Mouse (Mus musculus) forebrain, embryonic 13.5 days (tissue): ENCODE results near the gene Mia2. TPM values are rescaled to one million over a fixed set of nuclear protein-coding genes. Genes with fewer than 3 reads are reported as not detected.

Experiments used
- ATAC-seq: fragments of 200-750 bp; cut with Nextera tagmentation; 2 replicates; pipeline ENCODE4 v1.8.0; 2017
- H3K27ac ChIP-seq: fragments of 300-500 bp; sonication (generic); 2 replicates; pipeline ENCODE4 v1.5.1; 2015; ENCODE audit warnings: inconsistent platforms, mild to moderate bottlenecking, moderate library complexity
- H3K27me3 ChIP-seq: fragments of 300-500 bp; sonication (generic); 2 replicates; pipeline ENCODE4 v1.6.1; 2015; ENCODE audit warnings: mild to moderate bottlenecking, inconsistent platforms
- H3K36me3 ChIP-seq: fragments of 300-500 bp; sonication (generic); 2 replicates; pipeline ENCODE4 v1.6.1; 2015; ENCODE audit warnings: mild to moderate bottlenecking, inconsistent platforms; ENCODE audit not compliant: poor library complexity, severe bottlenecking
- H3K4me1 ChIP-seq: fragments of 300-500 bp; sonication (generic); 2 replicates; pipeline ENCODE4 v1.6.1; 2015; ENCODE audit warnings: inconsistent platforms
- H3K4me2 ChIP-seq: fragments of 300-500 bp; sonication (generic); 2 replicates; pipeline ENCODE4 v1.6.1; 2015; ENCODE audit warnings: inconsistent platforms, mild to moderate bottlenecking, moderate library complexity
- H3K4me3 ChIP-seq: fragments of 300-500 bp; sonication (generic); 2 replicates; pipeline ENCODE4 v1.5.1; 2015; ENCODE audit warnings: mild to moderate bottlenecking, inconsistent platforms
- H3K9ac ChIP-seq: fragments of 300-500 bp; sonication (generic); 2 replicates; pipeline ENCODE4 v1.6.1; 2015; ENCODE audit warnings: mild to moderate bottlenecking, inconsistent platforms
- H3K9me3 ChIP-seq: fragments of 300-500 bp; sonication (generic); replicated peaks from 2 replicates; pipeline ENCODE4 v1.6.1; 2016; ENCODE audit warnings: inconsistent platforms
- WGBS: fragments of 180-500 bp; shearing (Covaris S2); methylation state at CpG from one replicate; pipeline ENCODE4 v1.1.7; 2015; 5-methylcytosine and 5-hydroxymethylcytosine counted together
- polyA plus RNA-seq: library from polyadenylated mRNA; unstranded; fragments of >200 nt; fragmentation: Nextera tagmentation; extraction: Ambion mirVana; gene quantifications from 2 replicates; pipeline ENCODE4 v1.2.1, GENCODE M21; 2015

The Mia2 gene
- polyA plus RNA-seq, 1 experiment from 2014 or later, result 43.7 TPM

DNA sequence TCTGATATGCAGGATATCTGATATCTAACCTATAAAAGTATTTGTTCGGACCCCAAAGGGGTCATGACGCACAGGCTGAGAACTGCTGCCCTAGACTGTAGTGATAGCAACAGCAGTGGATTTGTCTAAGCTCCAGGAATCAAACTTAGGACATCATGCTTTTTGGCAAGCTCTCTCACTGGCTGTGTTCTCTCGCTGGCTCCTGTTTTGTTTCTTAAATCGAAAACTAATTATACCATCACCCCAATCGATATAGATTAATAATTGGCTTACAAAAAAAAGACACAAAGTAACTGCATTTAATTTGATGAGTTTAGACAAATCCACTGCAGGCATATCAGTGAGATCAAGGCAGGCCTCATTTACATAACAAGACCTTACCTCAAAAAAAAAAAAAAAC lies 10.9 kb downstream of the Mia2 start:
- 81% methylated on average over 5 of the region's 5 CpGs for WGBS
- no peak for ATAC-seq
- Histone ChIP-seq H3K4me1 (no peaks in the 10 kb centered on the region), H3K27ac (no peak overlapping the region), H3K4me3 (no peak overlapping the region), H3K4me2 (no peak overlapping the region), H3K9me3 (no peaks in the 10 kb centered on the region), H3K9ac (no peak overlapping the region), H3K27me3 (no peaks in the 10 kb centered on the region), H3K36me3 (no peaks in the 10 kb centered on the region)

DNA sequence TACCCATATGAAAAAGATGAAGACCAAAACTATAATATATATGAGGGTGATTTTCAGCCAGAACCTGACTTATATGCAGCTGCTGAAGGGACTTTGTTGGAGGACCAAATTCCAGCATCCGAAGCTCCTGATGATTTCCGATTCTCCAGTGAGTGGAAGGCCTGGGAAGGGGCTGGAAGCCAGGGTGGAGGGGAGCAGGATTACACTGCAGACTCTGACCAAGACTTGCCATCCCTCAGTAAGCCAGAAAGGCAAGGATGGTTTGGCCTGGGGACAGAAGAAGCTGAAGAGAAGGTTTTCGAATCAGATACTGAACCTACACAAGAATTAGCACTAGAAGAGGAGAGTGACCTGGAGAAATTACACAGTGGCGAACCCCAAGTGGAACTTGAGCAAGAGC lies 12.3 kb downstream of the Mia2 start:
- H3K27me3 ChIP-seq, result no peaks in the 10 kb centered on the region
- no peak for ATAC-seq

DNA sequence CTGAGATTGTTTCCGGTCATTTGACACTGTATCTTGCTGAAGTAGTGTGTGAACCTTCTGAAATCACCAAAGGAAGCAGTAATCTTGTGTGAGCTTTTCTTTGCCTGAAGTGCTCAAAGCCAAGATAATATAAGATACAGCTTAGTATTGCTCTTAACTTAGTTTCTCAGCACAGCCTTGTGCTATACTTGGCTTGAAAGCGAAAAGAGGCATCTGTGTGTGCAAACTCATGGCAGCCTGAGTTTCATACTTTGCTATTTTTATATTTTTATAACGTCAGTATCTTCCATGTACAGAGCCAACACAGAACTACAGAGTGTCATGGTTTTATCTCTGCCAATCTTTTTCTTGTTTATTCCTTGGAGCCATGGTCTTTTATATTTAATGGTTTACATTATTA lies 21.6 kb downstream of the Mia2 start:
- Histone ChIP-seq H3K27ac (no peak overlapping the region), H3K9ac (no peak overlapping the region), H3K4me3 (no peak overlapping the region), H3K4me1 (no peaks in the 10 kb centered on the region), H3K9me3 (no peaks in the 10 kb centered on the region), H3K27me3 (no peaks in the 10 kb centered on the region), H3K36me3 (no peaks in the 10 kb centered on the region), H3K4me2 (no peak overlapping the region)
- ATAC-seq, result peak; percentile 57; the same call in 1 of the 2 replicates
- WGBS, result 88% methylated on average over 3 of the region's 3 CpGs

More for the DNA sequence above, 12.3 kb downstream of the Mia2 start:
- Histone ChIP-seq H3K9ac (no peak overlapping the region), H3K4me1 (no peaks in the 10 kb centered on the region), H3K4me3 (no peak overlapping the region), H3K36me3 (no peaks in the 10 kb centered on the region), H3K4me2 (no peak overlapping the region), H3K27ac (no peak overlapping the region), H3K9me3 (no peaks in the 10 kb centered on the region)
- 92% methylated on average over 4 of the region's 4 CpGs for WGBS

DNA sequence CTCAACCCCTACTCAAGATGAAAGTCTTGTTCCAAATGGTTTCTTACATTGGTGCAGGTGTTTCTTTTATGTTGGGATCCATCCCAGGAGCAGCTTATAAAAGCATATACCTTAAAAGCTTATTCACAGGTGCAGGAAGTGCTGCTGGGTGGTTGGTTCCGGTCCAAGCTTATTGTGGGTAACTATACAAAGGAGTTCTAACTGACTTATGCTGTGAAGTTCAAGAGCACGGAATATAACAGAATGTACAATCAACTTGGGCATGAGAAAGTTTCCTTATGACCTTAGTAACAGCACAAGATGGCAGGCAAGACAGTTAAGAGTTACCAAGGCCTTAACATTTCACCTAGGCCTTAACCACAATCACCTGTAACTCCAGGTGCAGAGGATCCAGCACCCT lies 29.8 kb downstream of the Mia2 start:
- Histone ChIP-seq H3K27me3 (no peaks in the 10 kb centered on the region), H3K36me3 (no peaks in the 10 kb centered on the region), H3K4me2 (no peak overlapping the region), H3K4me3 (no peak overlapping the region), H3K4me1 (peaks cover 11% of the 10 kb centered on the region), H3K9me3 (no peaks in the 10 kb centered on the region), H3K9ac (no peak overlapping the region), H3K27ac (no peak overlapping the region)
- WGBS, result 85% methylated on average over 2 of the region's 2 CpGs
- no peak for ATAC-seq

DNA sequence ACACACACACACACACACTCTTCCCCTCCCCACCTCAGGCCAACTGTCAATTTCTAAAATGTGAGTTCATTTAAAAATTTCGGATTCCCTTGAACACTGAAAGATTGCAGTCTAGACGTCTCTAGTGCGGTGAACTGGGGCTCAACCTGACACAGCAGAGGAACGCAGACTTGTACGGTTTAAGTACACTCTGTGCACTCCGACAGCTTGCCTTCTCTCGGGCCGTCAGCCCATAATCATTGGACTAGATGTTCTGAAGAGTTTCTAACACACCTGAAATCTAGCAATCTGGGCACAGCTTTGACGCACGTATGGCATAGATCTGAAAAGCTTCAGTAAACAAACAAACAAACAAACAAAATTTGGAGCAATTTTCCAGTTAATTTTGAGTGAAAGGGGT lies 32.9 kb downstream of the Mia2 start:
- WGBS, result 84% methylated on average over 10 of the region's 10 CpGs
- ATAC-seq, result no peak
- no peaks in the 10 kb centered on the region for H3K36me3 ChIP-seq
- H3K4me2 ChIP-seq, result no peak overlapping the region
- no peak overlapping the region for H3K27ac ChIP-seq
- H3K9ac ChIP-seq, result no peak overlapping the region
- peaks cover 25% of the 10 kb centered on the region for H3K4me1 ChIP-seq
- no peak overlapping the region for H3K4me3 ChIP-seq
- H3K27me3 ChIP-seq, result no peaks in the 10 kb centered on the region
- H3K9me3 ChIP-seq, result no peaks in the 10 kb centered on the region

DNA sequence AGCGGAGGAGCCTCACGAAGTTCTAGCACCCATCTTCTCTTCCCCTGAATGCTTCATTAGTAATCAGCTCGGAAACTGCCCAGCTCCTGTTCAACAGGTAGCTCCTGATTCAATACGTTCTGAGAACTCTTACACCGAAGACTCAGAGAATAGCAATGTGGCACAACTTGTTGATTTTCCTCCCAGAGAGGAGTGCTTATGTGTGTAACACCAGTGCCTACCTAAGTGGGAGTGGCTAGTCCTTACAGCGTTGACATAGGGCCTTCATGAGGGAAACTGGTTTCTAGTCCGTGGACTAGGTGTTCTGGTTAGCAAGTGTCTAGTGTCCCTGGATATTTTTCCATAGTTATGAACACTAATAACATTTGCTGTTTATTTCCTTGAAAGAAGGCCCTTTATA lies 33.4 kb downstream of the Mia2 start:
- 45% methylated on average over 7 of the region's 7 CpGs for WGBS
- H3K9ac ChIP-seq, result no peak overlapping the region
- H3K36me3 ChIP-seq, result no peaks in the 10 kb centered on the region
- no peak overlapping the region for H3K27ac ChIP-seq
- H3K4me1 ChIP-seq, result peaks cover 25% of the 10 kb centered on the region
- H3K27me3 ChIP-seq, result no peaks in the 10 kb centered on the region
- H3K9me3 ChIP-seq, result no peaks in the 10 kb centered on the region
- peak overlapping the region; percentile 66 for H3K4me2 ChIP-seq
- no peak overlapping the region for H3K4me3 ChIP-seq
- no peak for ATAC-seq

DNA sequence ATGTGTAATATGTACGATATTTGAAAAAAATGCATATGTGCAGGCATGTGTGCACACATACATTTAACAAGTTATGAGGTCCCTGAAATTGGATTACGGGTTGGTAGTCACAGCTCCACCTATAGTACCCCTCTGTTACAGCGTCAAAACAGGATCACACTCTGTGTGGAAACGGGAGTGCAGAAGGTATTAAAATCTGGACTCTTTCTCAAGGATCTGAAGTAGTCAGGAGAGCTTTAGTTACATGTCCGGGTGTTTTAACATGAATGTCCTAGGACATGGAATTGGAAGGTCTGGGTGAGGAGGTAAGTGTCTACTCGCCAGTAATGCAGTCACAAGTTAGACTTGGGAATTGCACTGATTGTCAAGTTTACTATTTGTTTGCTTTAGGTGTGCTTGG lies 34.0 kb downstream of the Mia2 start:
- peak overlapping the region; percentile 18; the same call in 1 of the 2 replicates for H3K9ac ChIP-seq
- H3K4me1 ChIP-seq, result peaks cover 25% of the 10 kb centered on the region
- H3K27me3 ChIP-seq, result no peaks in the 10 kb centered on the region
- H3K27ac ChIP-seq, result no peak overlapping the region; the same call in 1 of the 2 replicates
- H3K4me2 ChIP-seq, result peak overlapping the region; percentile 66
- H3K9me3 ChIP-seq, result no peaks in the 10 kb centered on the region
- WGBS, result 9% methylated on average over 6 of the region's 6 CpGs
- no peaks in the 10 kb centered on the region for H3K36me3 ChIP-seq
- H3K4me3 ChIP-seq, result peak overlapping the region; percentile 80
- 0 out of 2 replicates have a peak, but pooled peaks have one; percentile 22 for ATAC-seq

DNA sequence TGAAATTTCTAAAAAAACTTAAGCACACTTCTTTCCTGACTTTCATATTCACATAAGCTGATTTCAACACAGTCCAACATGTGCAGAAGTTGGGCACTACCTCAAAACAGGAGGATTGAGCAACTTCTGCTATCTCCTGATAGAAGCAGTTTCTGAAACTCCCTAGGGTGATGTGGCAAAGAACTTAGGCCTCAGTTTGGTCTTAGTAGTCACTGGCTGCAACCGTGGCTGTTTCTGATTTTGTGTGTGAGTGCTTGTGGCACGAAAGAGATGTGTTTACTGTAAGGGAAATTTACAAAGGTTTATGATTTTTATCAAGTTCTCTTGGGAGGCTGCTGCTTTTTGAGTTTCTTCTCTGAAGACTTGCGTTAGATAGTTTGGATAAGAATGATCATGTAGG lies 34.6 kb downstream of the Mia2 start:
- H3K4me1 ChIP-seq, result peaks cover 25% of the 10 kb centered on the region
- H3K4me2 ChIP-seq, result peak overlapping the region; percentile 66
- H3K9me3 ChIP-seq, result no peaks in the 10 kb centered on the region
- peak overlapping the region; percentile 80 for H3K4me3 ChIP-seq
- WGBS, result 9% methylated on average over 3 of the region's 3 CpGs
- peak overlapping the region; percentile 91 for H3K27ac ChIP-seq
- no peak for ATAC-seq
- no peaks in the 10 kb centered on the region for H3K27me3 ChIP-seq
- H3K36me3 ChIP-seq, result no peaks in the 10 kb centered on the region
- H3K9ac ChIP-seq, result peak overlapping the region; percentile 93

DNA sequence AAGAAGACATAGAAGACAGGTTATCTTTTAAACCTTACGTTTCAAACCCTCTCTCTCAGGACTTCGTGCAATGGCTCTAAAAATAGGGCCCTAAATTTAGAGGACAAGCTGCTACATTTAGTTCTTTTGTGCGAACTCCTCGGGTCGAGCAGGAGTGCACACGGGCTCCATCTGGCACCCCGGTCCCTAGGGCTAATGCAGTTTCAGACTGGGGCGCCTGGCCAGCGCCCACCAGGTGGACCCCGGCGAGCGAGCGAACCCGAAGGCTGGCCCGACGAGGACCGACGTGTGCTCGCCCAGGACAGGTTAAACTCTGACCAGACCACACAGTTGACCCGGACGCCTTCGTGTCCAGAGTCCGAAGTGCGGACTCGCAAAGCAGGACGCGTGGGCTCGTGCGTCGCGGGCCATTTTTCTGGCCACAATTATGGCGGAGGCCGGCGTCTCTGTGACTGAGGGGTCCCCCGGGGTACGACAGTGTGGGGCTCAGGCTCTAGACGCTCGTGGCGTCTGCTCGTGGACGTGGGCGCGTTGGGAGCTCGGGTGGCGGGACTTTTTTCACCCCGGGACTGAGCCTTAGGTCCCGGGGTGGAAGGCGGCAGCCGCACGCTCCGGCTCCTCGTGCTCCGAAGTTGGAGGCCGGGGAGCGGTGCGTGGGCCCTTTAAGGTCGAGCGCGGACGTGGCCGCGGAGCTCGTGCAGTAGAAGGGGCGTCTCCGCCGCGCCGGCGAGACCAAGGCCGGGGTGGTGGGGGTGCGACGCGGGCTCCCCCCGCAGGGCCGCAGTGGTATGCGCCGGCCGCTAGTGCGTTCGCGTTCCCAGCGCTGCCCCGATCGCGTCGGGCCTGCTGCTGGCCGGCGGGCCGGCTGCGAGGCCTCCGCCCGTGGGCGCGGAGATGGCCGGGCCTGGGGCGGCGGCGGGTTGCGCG lies 35.3 kb downstream of the Mia2 start:
- peak overlapping the region; percentile 80 for H3K4me3 ChIP-seq
- WGBS, result under 1% methylated on average over 91 of the region's 100 CpGs
- no peaks in the 10 kb centered on the region for H3K36me3 ChIP-seq
- H3K4me2 ChIP-seq, result peak overlapping the region; percentile 66
- no peaks in the 10 kb centered on the region for H3K9me3 ChIP-seq
- peak overlapping the region; percentile 93 for H3K9ac ChIP-seq
- peaks cover 25% of the 10 kb centered on the region for H3K4me1 ChIP-seq
- no peaks in the 10 kb centered on the region for H3K27me3 ChIP-seq
- peak; percentile 98 for ATAC-seq
- peak overlapping the region; percentile 91 for H3K27ac ChIP-seq

DNA sequence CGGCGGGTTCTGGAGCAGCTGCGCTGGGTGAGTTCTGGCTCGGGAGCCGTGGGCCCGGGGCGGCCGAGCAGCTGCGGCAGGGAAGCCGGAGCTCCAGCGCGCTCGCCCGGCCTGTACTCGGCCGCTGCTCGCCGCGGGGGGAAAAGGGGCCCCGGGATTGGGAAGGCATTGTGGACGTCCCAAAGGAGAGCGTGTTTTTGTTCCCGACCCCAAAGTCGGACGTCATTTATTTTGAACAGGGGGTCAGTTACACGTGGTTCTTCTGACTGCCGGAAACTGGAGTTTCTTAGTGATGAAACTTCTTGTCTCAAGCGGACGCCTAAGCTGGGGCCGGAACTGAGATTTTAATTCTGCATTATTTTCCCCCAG lies 36.0 kb downstream of the Mia2 start:
- peak overlapping the region; percentile 93 for H3K9ac ChIP-seq
- H3K36me3 ChIP-seq, result no peaks in the 10 kb centered on the region
- peak overlapping the region; percentile 66 for H3K4me2 ChIP-seq
- peaks cover 25% of the 10 kb centered on the region for H3K4me1 ChIP-seq
- H3K9me3 ChIP-seq, result no peaks in the 10 kb centered on the region
- peak; percentile 78 for ATAC-seq
- no peaks in the 10 kb centered on the region for H3K27me3 ChIP-seq
- WGBS, result under 1% methylated on average over 30 of the region's 30 CpGs
- H3K4me3 ChIP-seq, result peak overlapping the region; percentile 80
- H3K27ac ChIP-seq, result peak overlapping the region; percentile 91

DNA sequence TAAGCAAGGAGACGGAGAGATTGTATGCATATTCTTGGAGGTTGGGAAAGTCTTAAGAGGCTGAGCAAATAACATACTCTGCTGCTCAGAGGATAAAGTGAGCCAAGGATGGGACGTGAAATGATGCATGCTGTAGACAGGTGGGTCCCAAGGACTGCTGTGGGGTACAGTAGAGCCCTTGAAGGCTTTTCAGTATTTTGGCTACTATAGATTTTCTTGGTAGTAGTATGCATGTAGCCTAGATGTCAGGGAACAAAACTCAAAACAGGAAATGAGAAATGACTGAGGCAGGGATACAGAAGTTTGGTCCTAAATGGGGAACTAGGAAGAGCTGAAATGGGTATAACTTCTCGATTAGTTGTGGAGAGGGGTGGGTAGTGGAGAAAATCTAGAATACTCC lies 36.9 kb downstream of the Mia2 start:
- peak overlapping the region; percentile 80 for H3K4me3 ChIP-seq
- no peak for ATAC-seq
- H3K9ac ChIP-seq, result peak overlapping the region; percentile 93
- 47% methylated on average over 3 of the region's 3 CpGs for WGBS
- peak overlapping the region; percentile 66 for H3K4me2 ChIP-seq
- peaks cover 25% of the 10 kb centered on the region for H3K4me1 ChIP-seq
- no peaks in the 10 kb centered on the region for H3K9me3 ChIP-seq
- H3K27ac ChIP-seq, result no peak overlapping the region
- H3K36me3 ChIP-seq, result peaks cover 5% of the 10 kb centered on the region; the same call in 1 of the 2 replicates
- H3K27me3 ChIP-seq, result no peaks in the 10 kb centered on the region

DNA sequence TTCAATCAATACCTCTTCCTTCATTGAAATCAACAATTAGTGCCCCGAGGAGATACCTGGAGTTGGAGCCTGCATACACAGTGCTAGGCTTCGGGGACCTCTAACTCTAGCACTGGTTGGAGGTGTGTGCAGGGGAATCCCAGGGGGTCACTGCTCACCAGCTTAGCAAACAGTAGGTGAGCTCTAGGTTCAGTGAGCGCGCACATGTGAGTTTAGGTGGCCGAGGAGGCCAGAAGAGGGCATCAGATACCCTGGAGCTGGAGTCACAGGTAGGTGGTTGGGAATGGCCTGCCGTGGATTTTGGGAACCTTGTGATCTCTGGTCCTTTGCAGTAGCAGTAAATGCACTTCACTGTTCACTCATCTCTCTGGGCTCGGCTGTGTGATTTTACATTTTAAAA lies 37.3 kb downstream of the Mia2 start:
- Histone ChIP-seq H3K9ac (0 out of 2 replicates have a peak overlapping the region, but pooled peaks have one; percentile 93), H3K36me3 (peaks cover 9% of the 10 kb centered on the region), H3K4me3 (no peak overlapping the region), H3K27me3 (no peaks in the 10 kb centered on the region), H3K9me3 (no peaks in the 10 kb centered on the region), H3K4me2 (peak overlapping the region; percentile 66), H3K27ac (no peak overlapping the region), H3K4me1 (peaks cover 25% of the 10 kb centered on the region)
- WGBS, result 86% methylated on average over 7 of the region's 7 CpGs
- ATAC-seq, result no peak
